Mouse (Mus musculus) heart, adult 11 months (tissue): ENCODE results near the gene Eps15l1.

Experiments used
- DNase-seq: peaks from one replicate; pipeline ENCODE4 v3.0.0; 2022

Eps15l1 gene

GRCm38 (mm10) chr8:72348956-72349355, 72.3 kb downstream of the Eps15l1 start:
- no peak for DNase-seq

- DNase-seq, result no peak
These were observed 73.1 kb downstream of the Eps15l1 start for GRCm38 (mm10) chr8:72348114-72348513.

- no peak for DNase-seq
These were observed 73.7 kb downstream of the Eps15l1 start for GRCm38 (mm10) chr8:72347553-72347952.

- DNase-seq, result no peak
These were observed 77.5 kb downstream of the Eps15l1 start for GRCm38 (mm10) chr8:72343725-72344124.

GRCm38 (mm10) chr8:72342556-72343300, 78.5 kb downstream of the Eps15l1 start:
- DNase-seq, result no peak

- peak; percentile 93 for DNase-seq
These were observed 84.2 kb downstream of the Eps15l1 start for GRCm38 (mm10) chr8:72337034-72337433.

- peak; percentile 94 for DNase-seq
These were observed 85.0 kb downstream of the Eps15l1 start for GRCm38 (mm10) chr8:72336273-72336672.

GRCm38 (mm10) chr8:72334144-72334641, 87.1 kb downstream of the Eps15l1 start:
- DNase-seq, result no peak

- no peak for DNase-seq
These were observed 87.7 kb downstream of the Eps15l1 start for GRCm38 (mm10) chr8:72333429-72334143.

- DNase-seq, result peak; percentile 95
These were observed 89.6 kb downstream of the Eps15l1 start for GRCm38 (mm10) chr8:72331631-72332030.

GRCm38 (mm10) chr8:72330806-72331516, 90.3 kb downstream of the Eps15l1 start:
- DNase-seq, result no peak

GRCm38 (mm10) chr8:72329116-72329515, 92.1 kb downstream of the Eps15l1 start:
- DNase-seq, result no peak

- DNase-seq, result peak; percentile 93
These were observed 96.6 kb downstream of the Eps15l1 start for GRCm38 (mm10) chr8:72324708-72325107.

- DNase-seq, result peak; percentile 96
These were observed 97.1 kb downstream of the Eps15l1 start for GRCm38 (mm10) chr8:72324036-72324706.

- peak; percentile 96 for DNase-seq
These were observed 98.0 kb downstream of the Eps15l1 start for GRCm38 (mm10) chr8:72323131-72323725.

- DNase-seq, result peak; percentile 98
These were observed 98.8 kb downstream of the Eps15l1 start for GRCm38 (mm10) chr8:72322471-72322889.

GRCm38 (mm10) chr8:72321635-72322441, 99.4 kb downstream of the Eps15l1 start:
- peak; percentile 92 for DNase-seq

- DNase-seq, result peak; percentile 94
These were observed 100.3 kb downstream of the Eps15l1 start for GRCm38 (mm10) chr8:72320803-72321583.

GRCm38 (mm10) chr8:72319921-72320802, 101.1 kb downstream of the Eps15l1 start:
- peak; percentile 97 for DNase-seq

GRCm38 (mm10) chr8:72319397-72319796, 101.9 kb downstream of the Eps15l1 start:
- no peak for DNase-seq
